17 mouse cellular contexts compared by ENCODE assay signal in genomic region chr16:73796528-73797171, GRCm38 (mm10).
"Had no signal": no experiment of that assay in that cellular context is flagged by ENCODE, and none has a peak within 500 bp of the region (broad histone marks: within the 10 kb centered on the region; RNA-seq: fewer than 3 reads in every experiment).

No protein-coding gene starts in this region.

- ATAC-seq: liver, embryonic 12.5 days; midbrain, embryonic 16.5 days had no signal

- H3K9me3 ChIP-seq: limb, embryonic 15.5 days; liver, embryonic 12.5 days; midbrain, embryonic 10.5 days; midbrain, embryonic 12.5 days; neural tube, embryonic 13.5 days; neural tube, embryonic 15.5 days; stomach, embryonic 15.5 days had no signal

- H3K36me3 ChIP-seq: limb, embryonic 15.5 days; liver, embryonic 12.5 days; midbrain, embryonic 10.5 days; midbrain, embryonic 12.5 days; neural tube, embryonic 13.5 days; neural tube, embryonic 15.5 days; stomach, embryonic 15.5 days had no signal

- H3K4me1 ChIP-seq: limb, embryonic 15.5 days; liver, embryonic 12.5 days; midbrain, embryonic 10.5 days; midbrain, embryonic 12.5 days; neural tube, embryonic 13.5 days; neural tube, embryonic 15.5 days; stomach, embryonic 15.5 days had no signal

- H3K4me2 ChIP-seq: limb, embryonic 15.5 days; liver, embryonic 12.5 days; midbrain, embryonic 12.5 days; neural tube, embryonic 13.5 days; neural tube, embryonic 15.5 days; stomach, embryonic 15.5 days had no signal

- H3K27me3 ChIP-seq: limb, embryonic 15.5 days; liver, embryonic 12.5 days; midbrain, embryonic 12.5 days; neural tube, embryonic 13.5 days; neural tube, embryonic 15.5 days; stomach, embryonic 15.5 days had no signal

- DNase-seq: lung, adult 18-20 months; midbrain, embryonic 14.5 days; right cerebral cortex, postnatal 14 days; thymus, adult 2 months; thymus, postnatal 25 days; thymus, postnatal 4 days had no signal

- H3K9ac ChIP-seq: limb, embryonic 15.5 days; liver, embryonic 12.5 days; liver, embryonic 14.5 days; midbrain, embryonic 12.5 days; neural tube, embryonic 13.5 days; neural tube, embryonic 15.5 days; stomach, embryonic 15.5 days had no signal

- H3K4me3 ChIP-seq: limb, embryonic 15.5 days; liver, embryonic 12.5 days; midbrain, embryonic 10.5 days; midbrain, embryonic 12.5 days; myocyte; neural tube, embryonic 13.5 days; neural tube, embryonic 15.5 days; stomach, embryonic 15.5 days had no signal

- H3K27ac ChIP-seq: limb, embryonic 15.5 days; liver, embryonic 12.5 days; liver, embryonic 14.5 days; midbrain, embryonic 10.5 days; midbrain, embryonic 12.5 days; neural tube, embryonic 13.5 days; neural tube, embryonic 15.5 days; stomach, embryonic 15.5 days; stomach, postnatal 0 days had no signal
